Mouse (Mus musculus) lung, adult 10 weeks (tissue): Measurements from ENCODE around the gene Apobr. TPM values are rescaled to one million over a fixed set of nuclear protein-coding genes. Genes with fewer than 3 reads are reported as not detected.

Source experiments
- polyA plus RNA-seq: library from polyadenylated mRNA; stranded (reverse); fragments of 350-450 nt; fragmentation: Illumina TruSeq; extraction: RNeasy Lipid Tissue Mini Kit (QIAGEN cat#74804); gene quantifications from one replicate; pipeline ENCODE4 v1.2.3, GENCODE M21; 2014; ENCODE audit warnings: low read depth, low replicate concordance; ENCODE audit not compliant: insufficient read depth

Apobr gene
- polyA plus RNA-seq = 8.5 TPM

GRCm38 (mm10) chr7:126584506-126584977 is at the start of gene Apobr:
Gene Apobr, plus strand, starts transcription at chr7:126584942.

GRCm38 (mm10) chr7:126566094-126566765 is 18.5 kb upstream of the Apobr start, which contains the start of gene Eif3c:
Gene Eif3c, minus strand, starts transcription at chr7:126566411.

GRCm38 (mm10) chr7:126585717-126586116 is 975 bp downstream of the Apobr start, which contains the start of gene Cln3:
Gene Cln3, minus strand, starts transcription at chr7:126585817.

GRCm38 (mm10) chr7:126594862-126595561 is 10.3 kb downstream of the Apobr start, which contains the start of gene Il27:
Gene Il27, minus strand, starts transcription at chr7:126594941.

GRCm38 (mm10) chr7:126630824-126631518 is 46.2 kb downstream of the Apobr start, which contains the start of gene Nupr1:
Gene Nupr1, minus strand, starts transcription at chr7:126630861.

Other genes with a start within 250 kb of the Apobr start
- 14.7 TPM for gene Lat, start 215.4 kb upstream of the Apobr start, polyA plus RNA-seq
- 37.2 TPM for gene Spns1, start 207.5 kb upstream of the Apobr start, polyA plus RNA-seq
- gene Nfatc2ip, start 188.2 kb upstream of the Apobr start, polyA plus RNA-seq = 4.5 TPM
- gene Cd19, start 170.1 kb upstream of the Apobr start, polyA plus RNA-seq = 18.3 TPM
- gene Rabep2, start 156.2 kb upstream of the Apobr start, polyA plus RNA-seq = 14.1 TPM
- 1.8 TPM for gene Atp2a1, start 121.8 kb upstream of the Apobr start, polyA plus RNA-seq
- 17.9 TPM for gene Sh2b1, start 109.5 kb upstream of the Apobr start, polyA plus RNA-seq
- 43.5 TPM for gene Tufm, start 97.6 kb upstream of the Apobr start, polyA plus RNA-seq
- gene Atxn2l, start 81.5 kb upstream of the Apobr start, polyA plus RNA-seq = 21.0 TPM
- gene Eif3c, start 18.5 kb upstream of the Apobr start, polyA plus RNA-seq = 62.9 TPM
- 29.4 TPM for gene Cln3, start 875 bp downstream of the Apobr start, polyA plus RNA-seq
- 0.32 TPM for gene Il27, start 10.0 kb downstream of the Apobr start, polyA plus RNA-seq
- 293 TPM for gene Nupr1, start 45.9 kb downstream of the Apobr start, polyA plus RNA-seq
- gene Sgf29, start 64.4 kb downstream of the Apobr start, polyA plus RNA-seq = 42.0 TPM
- 90.2 TPM for gene Sult1a1, start 91.5 kb downstream of the Apobr start, polyA plus RNA-seq
- gene Bola2, start 110.5 kb downstream of the Apobr start, polyA plus RNA-seq = 50.0 TPM
- 7.2 TPM for gene Slx1b, start 110.8 kb downstream of the Apobr start, polyA plus RNA-seq
- 175 TPM for gene Coro1a, start 122.8 kb downstream of the Apobr start, polyA plus RNA-seq
- 260 TPM for gene Mapk3, start 174.7 kb downstream of the Apobr start, polyA plus RNA-seq
- gene Gdpd3, start 181.4 kb downstream of the Apobr start, polyA plus RNA-seq = 7.1 TPM
- gene Ypel3, start 192.0 kb downstream of the Apobr start, polyA plus RNA-seq = 159 TPM
- gene Tbx6, start 196.5 kb downstream of the Apobr start, polyA plus RNA-seq = 1.3 TPM
- 98.9 TPM for gene Ppp4c, start 207.6 kb downstream of the Apobr start, polyA plus RNA-seq
- gene Fam57b, start 212.7 kb downstream of the Apobr start, polyA plus RNA-seq = 1.8 TPM
- not detected for gene 4930451I11Rik, start 246.7 kb downstream of the Apobr start, polyA plus RNA-seq